Mouse (Mus musculus): ENCODE measurements around the gene Map6d1.

The Map6d1 gene

GRCm38 (mm10) chr16:20185368-20185767 is 55.8 kb downstream of the Map6d1 start:
- peak; percentile 32 to 44 for DNase-seq
